Mouse (Mus musculus) brown adipose tissue, adult 24 weeks (tissue): ENCODE data around the gene Slc36a4. TPM values are rescaled to one million over a fixed set of nuclear protein-coding genes. Genes with fewer than 3 reads are reported as not detected.

Experiments
- H3K27ac ChIP-seq: fragments of 200-500 bp; replicated peaks from 2 replicates; pipeline ENCODE4 v1.5.1; 2012; ENCODE audit warnings: low read depth, mild to moderate bottlenecking, low read length
- H3K4me1 ChIP-seq: fragments of 200-500 bp; 2 replicates; pipeline ENCODE4 v1.6.1; 2012; ENCODE audit warnings: low read length, mixed read lengths; ENCODE audit not compliant: control insufficient read depth, insufficient read depth, insufficient read length
- H3K4me3 ChIP-seq: fragments of 200-500 bp; 2 replicates; pipeline ENCODE4 v1.5.1; 2012; ENCODE audit warnings: low read depth, mild to moderate bottlenecking, low read length, moderate library complexity; ENCODE audit not compliant: insufficient read depth
- polyA plus RNA-seq: library from polyadenylated mRNA; stranded (reverse); fragments of >200 nt; gene quantifications from 2 replicates; pipeline ENCODE4 v1.2.4, GENCODE M21; 2012; ENCODE audit not compliant: missing spikeins, insufficient read depth, insufficient read length

Gene Slc36a4
- 2.5 and 5.8 TPM in 2 replicates for polyA plus RNA-seq

GRCm38 (mm10) chr9:15709599-15710381 is at the start of gene Slc36a4:
Gene Slc36a4, plus strand, starts transcription at chr9:15709738.
- peak within 1 kb of the TSS; percentile 79 for H3K4me3 ChIP-seq
- H3K4me1 ChIP-seq: no peaks in the 10 kb centered on the region
- peak within 1 kb of the TSS; percentile 78 for H3K27ac ChIP-seq

GRCm38 (mm10) chr9:15664606-15665005 is 44.9 kb upstream of the Slc36a4 start:
- peaks cover 11% of the 10 kb centered on the region; the same call in 1 of the 2 replicates for H3K4me1 ChIP-seq
- no peak overlapping the region for H3K4me3 ChIP-seq
- H3K27ac ChIP-seq: peak overlapping the region; percentile 52

DNA sequence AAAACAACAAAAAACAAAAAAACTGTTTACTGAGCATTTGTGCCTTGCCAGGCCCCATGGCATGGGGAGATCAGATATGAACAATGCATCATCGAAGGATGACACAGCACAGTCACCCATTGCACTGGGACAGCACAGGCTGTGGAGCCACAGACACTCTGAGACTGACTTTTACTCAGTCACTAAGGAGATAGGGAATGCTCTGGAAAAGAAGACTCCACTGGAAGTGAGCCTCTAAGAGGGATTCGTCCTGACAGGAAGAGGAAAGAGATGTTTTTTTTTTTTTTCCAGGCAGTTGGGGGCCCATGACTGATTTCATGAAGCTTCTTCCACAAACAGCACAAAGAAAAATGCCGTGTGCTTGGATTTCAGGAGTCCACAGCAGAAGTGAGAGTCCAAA is 40.1 kb upstream of the Slc36a4 start:
- 0 out of 2 replicates have a peak, but pooled peaks cover 2% of the 10 kb centered on the region for H3K4me1 ChIP-seq
- H3K4me3 ChIP-seq: no peak overlapping the region
- H3K27ac ChIP-seq: no peak overlapping the region

DNA sequence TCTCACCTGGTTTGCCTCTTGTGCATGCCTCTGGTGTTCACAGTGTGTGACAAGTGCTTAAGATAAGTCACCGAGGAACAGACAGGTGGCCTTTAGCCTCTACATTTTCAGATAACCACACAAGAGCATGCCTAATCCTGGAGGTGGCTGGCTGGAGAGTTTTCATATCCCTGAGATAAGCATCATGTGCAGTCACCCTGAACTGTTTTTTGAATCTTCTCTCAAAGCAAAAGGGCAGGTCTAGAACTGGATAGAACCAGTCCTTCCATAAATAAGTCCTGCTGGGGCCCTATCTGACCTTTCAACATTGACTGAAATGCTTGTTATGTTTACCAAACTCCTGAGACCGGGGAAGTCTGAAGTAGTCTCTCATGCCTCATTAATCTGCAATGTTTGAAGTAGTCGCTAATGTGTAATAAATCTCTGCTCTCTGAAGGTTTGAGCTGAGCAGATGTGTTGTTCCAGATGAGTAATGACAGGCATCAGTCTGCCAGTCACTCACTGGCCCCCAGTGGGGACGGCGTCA is 39.5 kb upstream of the Slc36a4 start:
- H3K4me1 ChIP-seq: 0 out of 2 replicates have a peak, but pooled peaks cover 2% of the 10 kb centered on the region
- H3K4me3 ChIP-seq: no peak overlapping the region
- H3K27ac ChIP-seq: no peak overlapping the region

- H3K4me1 ChIP-seq: no peaks in the 10 kb centered on the region
- H3K4me3 ChIP-seq: no peak overlapping the region
- no peak overlapping the region for H3K27ac ChIP-seq
Observed at GRCm38 (mm10) chr9:15672251-15672650, 37.3 kb upstream of the Slc36a4 start.

DNA sequence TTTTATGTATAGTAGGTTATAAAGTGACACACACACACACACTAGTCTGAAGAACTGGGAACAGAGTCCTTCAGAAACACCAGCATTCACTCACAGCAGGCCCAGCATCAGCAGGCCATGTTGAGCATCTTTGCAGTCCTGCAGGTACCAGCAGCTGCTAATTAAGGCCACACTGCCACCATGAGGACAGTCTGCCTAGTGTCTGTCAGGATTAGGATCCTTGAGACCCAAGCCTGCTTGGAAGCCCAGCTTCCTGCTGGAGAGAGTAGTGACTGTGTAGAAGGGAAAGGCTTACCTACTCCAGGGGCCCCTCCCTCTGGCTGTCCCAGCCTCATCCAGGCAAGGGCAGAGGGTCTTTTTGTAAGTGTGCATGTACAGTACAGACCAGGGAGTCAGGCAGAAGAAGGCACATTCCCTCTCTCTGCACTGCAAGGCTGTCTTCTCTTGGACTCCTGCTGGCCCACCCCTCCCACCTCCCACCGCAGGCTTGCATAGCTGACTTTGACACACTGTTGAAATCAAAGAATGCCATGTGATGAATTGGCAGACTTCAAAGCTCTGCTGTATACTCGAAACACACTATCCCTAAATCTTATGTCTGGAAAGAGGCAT is 27.6 kb upstream of the Slc36a4 start:
- no peak overlapping the region for H3K27ac ChIP-seq
- no peak overlapping the region for H3K4me3 ChIP-seq
- no peaks in the 10 kb centered on the region for H3K4me1 ChIP-seq

DNA sequence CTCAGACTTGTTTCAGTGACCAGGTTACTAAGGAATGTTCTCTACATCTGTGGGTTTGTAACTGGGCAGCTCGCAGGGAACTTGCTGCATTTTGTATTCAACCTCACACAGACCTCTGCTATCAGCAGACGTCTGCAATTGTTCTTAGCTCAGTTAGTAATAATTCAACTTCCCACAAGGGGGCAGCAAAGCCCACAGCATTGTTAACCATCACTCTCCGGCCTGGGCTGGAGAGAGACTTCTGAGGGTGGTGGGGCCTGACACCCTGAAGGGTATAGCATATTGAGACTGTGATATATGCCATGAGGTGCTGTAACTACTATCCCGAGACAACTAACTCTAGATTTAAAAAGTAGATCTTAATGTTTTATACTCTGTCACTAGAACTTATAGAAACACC is 24.3 kb upstream of the Slc36a4 start:
- no peak overlapping the region for H3K4me3 ChIP-seq
- H3K27ac ChIP-seq: no peak overlapping the region
- H3K4me1 ChIP-seq: no peaks in the 10 kb centered on the region

DNA sequence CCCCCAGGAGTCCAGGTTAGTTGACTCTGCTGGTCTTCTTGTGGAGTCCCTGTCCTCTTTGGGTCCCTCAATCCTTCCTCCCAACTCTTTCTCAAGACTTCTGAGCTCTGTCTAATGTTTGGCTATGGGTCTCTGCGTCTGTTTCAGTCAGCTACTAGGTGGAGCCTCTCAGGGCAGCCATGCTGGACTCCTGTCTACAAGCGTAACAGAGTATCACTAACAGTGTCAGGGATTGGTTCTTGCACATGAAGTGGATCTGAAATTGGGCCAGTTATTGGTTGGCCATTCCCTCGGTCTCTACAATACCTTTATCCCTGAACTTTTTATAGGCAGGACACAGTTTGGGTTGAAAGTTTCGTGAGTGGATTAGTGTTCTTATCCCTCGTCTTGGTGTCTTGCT is 22.2 kb upstream of the Slc36a4 start:
- H3K4me3 ChIP-seq: no peak overlapping the region
- H3K27ac ChIP-seq: no peak overlapping the region
- H3K4me1 ChIP-seq: no peaks in the 10 kb centered on the region

- Histone ChIP-seq H3K4me3 (no peak overlapping the region), H3K27ac (no peak overlapping the region), H3K4me1 (no peaks in the 10 kb centered on the region)
Observed at GRCm38 (mm10) chr9:15693847-15694246, 15.7 kb upstream of the Slc36a4 start.

- Histone ChIP-seq H3K27ac (no peak overlapping the region), H3K4me3 (no peak overlapping the region), H3K4me1 (no peaks in the 10 kb centered on the region)
Observed at GRCm38 (mm10) chr9:15694989-15695388, 14.5 kb upstream of the Slc36a4 start.

DNA sequence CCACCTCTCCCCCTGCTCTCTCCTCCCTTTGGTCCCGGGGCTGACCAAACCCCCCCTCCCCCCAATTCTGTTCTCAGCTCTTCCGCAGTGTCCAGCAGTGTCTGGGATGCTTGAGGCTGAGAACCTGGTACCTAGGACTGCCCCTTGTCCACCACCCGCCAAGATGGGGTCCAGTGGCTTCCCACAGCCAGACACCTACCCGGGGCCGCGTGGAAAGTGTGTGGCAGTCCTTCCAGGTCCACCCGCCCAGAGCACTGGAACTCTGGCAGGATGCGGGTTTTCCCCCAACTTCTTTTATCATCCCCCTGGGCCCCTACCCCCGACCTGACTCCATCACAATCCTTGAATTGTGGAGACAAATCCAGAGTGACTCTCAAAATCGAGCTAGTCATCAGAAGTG is 3.8 kb upstream of the Slc36a4 start:
- no peaks in the 10 kb centered on the region for H3K4me1 ChIP-seq
- H3K27ac ChIP-seq: no peak overlapping the region
- no peak overlapping the region for H3K4me3 ChIP-seq

DNA sequence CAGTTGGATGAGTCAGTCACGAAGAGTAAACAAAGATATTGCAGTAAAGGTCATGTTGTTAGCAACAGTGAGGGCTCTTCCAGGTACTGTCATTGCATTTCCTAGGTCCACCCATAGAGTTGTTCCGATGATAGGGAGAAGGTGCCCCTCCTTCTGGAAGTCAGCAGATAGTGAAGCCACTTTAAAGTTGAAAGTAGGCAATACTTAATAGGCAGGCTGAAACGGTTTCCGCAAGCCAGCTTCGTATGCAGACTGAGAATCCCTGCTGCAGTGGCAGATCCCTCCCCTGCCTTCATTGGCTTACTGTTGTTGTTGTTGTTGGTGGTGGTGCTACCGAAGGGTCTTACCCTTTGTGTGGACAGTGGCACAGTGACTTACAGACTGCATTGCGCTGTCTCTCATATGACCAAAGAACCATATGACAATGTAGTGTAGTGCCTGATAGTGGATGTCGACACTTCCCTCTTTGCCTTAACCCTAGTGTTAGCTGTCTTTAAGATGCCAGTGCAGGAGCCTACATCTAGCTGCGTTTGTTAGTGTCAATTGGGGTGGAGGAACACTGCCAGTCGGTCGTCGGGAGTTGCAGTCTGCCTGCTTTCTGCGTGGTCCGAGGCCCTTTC is 449 bp upstream of the Slc36a4 start:
- Histone ChIP-seq H3K4me3 (peak overlapping the region; percentile 79), H3K4me1 (no peaks in the 10 kb centered on the region), H3K27ac (peak overlapping the region; percentile 32; the same call in 1 of the 2 replicates)

DNA sequence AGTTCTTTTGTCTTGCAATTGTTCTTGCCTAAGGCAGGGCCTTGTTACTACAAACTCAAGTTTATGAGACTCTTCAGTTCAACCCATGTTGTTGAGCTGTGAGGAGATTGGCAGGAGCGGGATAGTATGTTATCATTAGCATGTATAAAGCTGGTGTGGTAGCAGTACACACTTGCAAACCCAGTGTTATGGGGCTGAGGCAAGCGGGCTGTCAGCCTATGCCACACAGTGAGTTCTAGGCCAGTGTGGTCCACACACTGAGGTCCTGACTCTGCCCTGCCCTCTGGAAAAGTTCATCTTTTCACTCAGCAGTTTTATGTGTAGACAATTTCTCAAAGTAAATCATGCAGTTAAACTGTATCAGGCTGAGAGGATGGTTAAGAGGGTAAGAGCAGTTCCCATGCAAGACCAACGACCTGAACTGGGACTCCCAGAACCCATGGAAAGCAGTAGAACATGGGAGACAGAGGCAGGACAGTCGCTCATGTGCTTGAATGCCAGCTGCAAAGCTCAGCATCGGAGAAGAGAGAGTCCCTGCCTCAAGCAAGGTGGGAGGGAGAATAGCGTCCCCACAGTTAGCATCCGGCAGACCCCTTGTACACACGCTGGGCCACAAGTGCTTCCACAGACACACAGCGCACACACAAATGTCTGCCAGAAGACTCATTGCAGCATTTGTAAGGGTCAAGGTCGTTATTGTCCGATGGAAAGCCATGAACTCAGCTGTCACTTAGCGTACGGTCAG is 1.5 kb downstream of the Slc36a4 start:
- Histone ChIP-seq H3K27ac (no peak overlapping the region), H3K4me1 (no peaks in the 10 kb centered on the region), H3K4me3 (no peak overlapping the region)

DNA sequence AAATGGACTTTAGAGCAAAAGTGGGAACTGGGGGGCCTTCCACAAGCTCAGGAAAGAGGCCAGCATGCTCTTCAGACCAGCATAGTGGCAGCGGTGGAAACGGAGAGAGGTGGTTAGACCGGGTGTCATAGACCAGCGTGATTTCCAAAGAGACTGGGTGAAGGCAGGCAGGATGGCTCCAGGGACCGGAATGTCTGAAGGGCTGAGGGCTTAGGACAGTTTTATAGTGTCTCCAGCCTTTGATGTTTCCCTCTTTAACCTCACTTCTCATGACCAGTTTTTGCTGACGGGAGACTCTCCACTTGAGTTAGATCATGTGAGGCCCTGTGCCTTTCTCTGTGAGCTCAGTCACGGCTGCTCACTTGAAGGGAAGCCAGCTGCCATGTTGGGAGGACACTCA is 2.1 kb downstream of the Slc36a4 start:
- no peak overlapping the region for H3K4me3 ChIP-seq

GRCm38 (mm10) chr9:15714792-15715191 is 5.3 kb downstream of the Slc36a4 start:
- H3K4me3 ChIP-seq: no peak overlapping the region
- H3K27ac ChIP-seq: no peak overlapping the region
- H3K4me1 ChIP-seq: no peaks in the 10 kb centered on the region

More for the DNA sequence above, 2.1 kb downstream of the Slc36a4 start:
- Histone ChIP-seq H3K4me1 (no peaks in the 10 kb centered on the region), H3K27ac (no peak overlapping the region)
